Mouse (Mus musculus): ENCODE data around the gene Ndufb7.

GRCm38 (mm10) chr8:83576921-83577320, 10.4 kb downstream of the Ndufb7 start:
- TF ChIP-seq TAL1 (IDR thresholded peaks at IDR 0.05; ENCODE audit: low read length) (no peak), GATA1 (IDR thresholded peaks at IDR 0.05; ENCODE audit: low read length) (no peak)
